Mouse (Mus musculus) cerebellum, postnatal 25 days (tissue): ENCODE results near the gene Abcb8.

Source experiments
- DNase-seq, 2 experiments: peaks; one replicate each; pipeline ENCODE4 v3.0.0; 2021; ENCODE audit warnings: mixed read lengths in 2 of 2

Abcb8 gene

DNA sequence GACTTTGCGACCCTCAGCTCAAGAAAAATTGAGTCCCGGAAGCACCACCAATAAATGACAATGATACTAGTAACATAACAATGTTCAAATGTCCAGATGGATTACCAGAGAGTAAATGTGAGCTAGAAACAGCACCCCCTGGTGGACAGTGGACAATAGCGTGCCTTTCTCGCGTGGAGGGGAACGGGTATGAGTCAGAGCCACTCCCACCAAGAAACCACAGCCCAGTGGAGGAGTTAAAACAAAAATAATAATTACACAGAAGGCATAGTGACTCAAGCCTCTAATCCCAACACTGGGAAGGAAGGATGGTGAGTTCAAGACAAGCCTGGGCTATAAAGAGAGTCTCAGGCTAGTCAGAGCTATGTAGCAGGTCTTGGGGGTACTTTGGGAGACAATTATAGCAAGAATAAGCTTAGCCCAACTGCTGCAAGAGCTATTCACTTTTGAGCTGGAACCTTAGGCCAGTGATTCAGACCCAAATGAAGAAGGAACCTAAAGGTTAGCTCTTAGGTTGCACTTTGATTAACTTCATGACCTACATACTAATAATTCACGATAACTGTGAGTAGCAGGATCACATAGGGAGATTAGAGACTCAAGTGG lies at the start of gene Abcb8:
Abcb8 (plus strand) TSS at position 272 of the 606 bp plus-strand sequence.
- DNase-seq: peak; percentile 78 to 88

- no peak for DNase-seq
Observed at GRCm38 (mm10) chr5:24343977-24344436, 49.5 kb upstream of the Abcb8 start.

- DNase-seq: peak in 1 of 2 experiments; percentile 39
Observed at GRCm38 (mm10) chr5:24344477-24345051, 48.9 kb upstream of the Abcb8 start.

GRCm38 (mm10) chr5:24346313-24346712 lies 47.1 kb upstream of the Abcb8 start:
- no peak for DNase-seq

DNA sequence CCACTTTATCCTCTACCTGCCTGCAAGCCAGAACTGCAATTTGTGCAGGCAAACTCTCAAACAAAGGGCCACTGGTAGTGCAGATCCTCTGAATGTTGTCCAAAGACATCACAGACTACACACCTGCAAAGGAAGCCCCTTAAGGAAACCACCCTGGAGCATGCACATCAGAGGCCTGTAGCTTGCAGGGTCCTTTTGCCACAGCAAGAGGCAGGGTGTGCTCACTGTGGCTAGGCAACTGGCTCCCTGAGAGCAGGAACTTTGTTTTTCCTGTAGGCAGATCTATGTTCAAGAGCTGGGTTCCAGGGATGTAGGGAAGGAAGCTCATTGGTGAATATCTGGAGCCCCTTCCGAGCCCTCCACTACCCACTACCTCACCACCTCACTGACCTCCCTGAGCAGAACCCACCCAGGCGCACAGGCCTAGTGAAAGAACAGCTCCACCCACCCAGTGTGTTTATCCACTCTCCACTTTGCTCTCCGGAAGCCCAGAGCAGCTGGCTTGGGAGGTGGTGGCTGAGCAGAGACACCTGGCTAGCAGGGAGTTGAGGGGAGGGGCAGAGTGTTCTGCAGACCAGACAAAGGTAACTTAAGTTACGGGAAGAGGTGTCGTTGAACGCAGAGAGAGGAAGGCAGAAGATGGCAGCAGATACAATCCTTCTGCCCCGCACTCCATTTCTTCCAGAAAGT lies 46.1 kb upstream of the Abcb8 start:
- no peak for DNase-seq

DNA sequence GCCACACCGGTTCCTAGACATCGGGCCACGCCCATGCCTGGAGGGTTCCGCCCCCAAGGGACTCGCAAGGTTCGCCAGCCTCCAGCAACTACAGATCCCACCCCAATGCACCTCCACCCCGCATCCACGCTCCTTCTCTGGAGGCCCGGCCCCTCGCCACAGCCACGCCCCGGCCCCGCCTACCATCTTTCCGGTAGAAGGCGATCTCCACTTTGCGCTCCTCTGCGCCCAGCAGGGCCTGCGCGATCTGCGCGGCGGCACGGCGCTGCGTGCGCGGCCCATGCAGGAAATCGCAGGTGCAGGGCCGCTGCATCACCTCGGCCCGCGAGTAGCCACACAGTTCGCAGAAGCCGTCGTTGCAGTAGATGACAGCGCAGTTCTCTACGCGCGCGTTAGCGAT lies 45.3 kb upstream of the Abcb8 start:
- peak; percentile 75 to 84 for DNase-seq

- DNase-seq: peak; percentile 41 to 57
Observed at GRCm38 (mm10) chr5:24348546-24348945, 44.9 kb upstream of the Abcb8 start.

DNA sequence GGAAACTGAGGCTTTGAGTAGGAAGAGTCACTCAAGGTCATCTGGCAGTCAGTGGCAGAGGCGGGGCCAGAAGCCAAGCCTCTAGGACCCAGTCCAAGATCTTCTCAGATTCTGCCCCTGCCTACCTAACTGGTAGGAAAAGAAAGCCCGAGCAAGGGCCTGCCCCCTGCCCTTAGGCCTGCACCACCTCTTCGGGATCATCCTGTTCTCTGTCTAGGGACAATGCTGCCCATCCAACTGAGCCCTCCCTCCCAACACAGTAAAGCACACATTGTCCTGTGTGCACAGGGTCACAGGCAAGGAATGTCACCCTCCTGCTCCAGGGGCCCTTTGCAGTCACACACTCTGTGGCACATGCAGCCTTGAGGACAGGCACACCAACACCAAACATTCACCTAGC lies 43.4 kb upstream of the Abcb8 start:
- DNase-seq: peak in 1 of 2 experiments; percentile 39

DNA sequence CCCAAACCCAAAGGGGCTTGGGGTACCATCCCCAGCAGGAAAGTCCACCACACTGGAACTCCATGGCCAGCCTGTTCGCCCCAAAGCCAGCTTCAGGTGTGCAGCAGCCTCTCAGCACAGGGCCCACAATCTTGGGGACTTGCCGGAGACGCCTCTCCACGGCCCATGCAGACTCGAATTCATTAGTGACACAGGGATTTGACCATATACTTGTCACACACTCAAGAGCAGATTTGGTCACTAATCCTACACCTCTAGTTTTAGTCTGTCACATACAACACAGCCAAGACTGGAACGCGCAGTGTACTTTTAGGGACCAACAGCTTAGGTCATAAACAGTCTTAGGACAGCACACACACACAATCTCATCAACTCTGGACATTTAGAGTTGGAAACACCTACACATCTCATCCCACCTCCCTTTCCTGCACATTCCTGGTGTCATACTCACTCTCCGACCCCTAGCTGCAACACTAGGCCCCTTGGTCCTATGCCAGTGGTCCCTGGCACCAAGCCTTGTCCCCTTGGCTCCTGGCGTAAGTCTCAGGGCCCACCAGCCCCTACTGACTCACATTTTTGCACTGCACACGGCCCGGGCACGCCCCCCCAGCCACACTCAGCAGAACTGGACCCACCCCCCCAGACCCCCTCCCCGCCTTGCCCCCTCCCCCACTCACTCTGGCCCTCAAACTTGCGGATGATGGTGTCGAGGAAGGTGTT lies 42.8 kb upstream of the Abcb8 start:
- DNase-seq: peak in 1 of 2 experiments; percentile 54

DNA sequence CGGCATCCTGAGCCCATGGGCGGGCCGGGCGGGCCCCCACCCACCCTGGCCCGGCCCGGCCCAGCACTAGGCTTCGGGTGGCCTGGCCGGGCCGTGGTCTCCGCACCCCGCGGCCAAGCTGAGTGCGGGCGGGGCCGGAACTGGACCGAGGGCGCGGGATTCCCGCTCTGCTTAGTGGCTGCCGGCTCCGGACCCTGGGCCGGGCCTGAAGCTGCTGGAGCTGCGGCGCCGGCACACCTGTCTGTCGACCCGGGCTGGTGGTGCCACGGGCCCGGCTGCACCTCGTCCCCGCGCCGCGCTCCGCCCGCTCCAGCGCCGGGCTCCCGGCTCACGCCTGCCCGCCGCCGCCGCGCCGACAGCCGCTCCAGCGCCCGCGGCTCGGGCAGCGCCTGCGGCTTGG lies 42.2 kb upstream of the Abcb8 start, which contains the start of gene Kcnh2:
Kcnh2 (minus strand) TSS at position 327 of the 400 bp plus-strand sequence.
- DNase-seq: no peak

DNA sequence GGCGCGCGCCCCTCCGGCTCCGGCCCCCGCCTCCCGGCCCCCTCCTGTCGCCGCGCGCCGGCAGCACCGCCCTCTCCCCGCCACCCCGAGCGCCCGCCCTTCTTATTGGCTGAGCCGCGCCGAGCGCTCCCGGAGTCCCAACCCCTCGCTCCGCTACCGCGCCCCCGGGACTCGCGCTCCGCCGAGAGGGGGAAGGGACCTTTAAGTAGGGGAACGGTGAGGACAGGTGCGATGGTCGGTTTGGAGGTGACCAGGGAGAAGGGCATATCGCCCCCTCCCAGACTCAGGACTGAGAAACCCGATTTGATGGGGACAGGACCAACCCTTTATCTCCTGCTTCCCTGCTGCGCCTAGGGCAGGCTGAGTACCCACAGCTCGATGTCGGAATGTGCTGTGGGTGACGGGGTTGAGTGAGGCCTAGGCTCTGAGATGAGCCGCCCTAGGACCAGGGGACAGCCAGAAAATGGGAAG lies 41.7 kb upstream of the Abcb8 start:
- DNase-seq: peak; percentile 91 to 96

GRCm38 (mm10) chr5:24352251-24352859 lies 41.1 kb upstream of the Abcb8 start:
- peak; percentile 45 to 53 for DNase-seq

- DNase-seq: no peak
Observed at GRCm38 (mm10) chr5:24353327-24353726, 40.1 kb upstream of the Abcb8 start.

DNA sequence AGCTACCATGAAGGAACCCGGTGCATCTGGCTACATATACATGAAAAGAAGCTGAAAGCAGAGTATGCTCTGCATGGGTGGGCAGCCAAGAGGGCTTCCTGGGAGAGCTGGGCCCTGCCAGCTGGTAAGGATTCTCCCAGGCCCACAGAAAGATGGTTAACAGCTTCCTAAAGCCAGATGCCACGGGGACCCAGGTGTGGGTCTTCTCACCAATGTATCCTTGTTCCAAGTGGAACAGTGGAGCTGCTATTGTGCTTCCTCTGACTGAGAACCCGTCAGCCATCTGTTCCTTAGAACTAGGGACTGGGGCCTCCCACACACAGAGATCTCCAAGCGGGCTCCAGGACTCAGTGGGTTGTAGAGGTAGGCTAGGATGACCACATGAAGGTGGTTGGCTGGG lies 36.7 kb upstream of the Abcb8 start:
- DNase-seq: no peak

DNA sequence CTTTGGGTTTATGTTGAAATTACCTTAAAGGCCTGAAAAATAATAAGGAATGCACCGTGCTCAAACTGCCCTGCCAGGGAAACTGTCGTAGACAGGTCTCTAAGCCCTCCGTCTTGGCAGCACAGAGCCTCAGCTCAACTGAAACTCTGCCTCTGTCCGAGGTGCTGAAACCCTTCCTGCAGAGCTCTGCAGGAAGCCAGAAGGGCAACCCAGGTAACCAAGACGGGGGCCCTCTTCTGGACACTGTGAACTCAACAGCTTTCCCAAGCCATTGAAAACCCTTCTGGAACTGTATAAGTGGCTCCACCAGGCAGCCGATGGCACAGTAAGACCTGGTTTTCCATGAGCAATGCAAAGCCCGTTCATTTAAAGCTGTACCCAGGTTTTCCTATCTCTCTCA lies 36.0 kb upstream of the Abcb8 start:
- peak in 1 of 2 experiments; percentile 53 for DNase-seq

GRCm38 (mm10) chr5:24360792-24361454 lies 32.5 kb upstream of the Abcb8 start:
- DNase-seq: peak; percentile 89 to 91

DNA sequence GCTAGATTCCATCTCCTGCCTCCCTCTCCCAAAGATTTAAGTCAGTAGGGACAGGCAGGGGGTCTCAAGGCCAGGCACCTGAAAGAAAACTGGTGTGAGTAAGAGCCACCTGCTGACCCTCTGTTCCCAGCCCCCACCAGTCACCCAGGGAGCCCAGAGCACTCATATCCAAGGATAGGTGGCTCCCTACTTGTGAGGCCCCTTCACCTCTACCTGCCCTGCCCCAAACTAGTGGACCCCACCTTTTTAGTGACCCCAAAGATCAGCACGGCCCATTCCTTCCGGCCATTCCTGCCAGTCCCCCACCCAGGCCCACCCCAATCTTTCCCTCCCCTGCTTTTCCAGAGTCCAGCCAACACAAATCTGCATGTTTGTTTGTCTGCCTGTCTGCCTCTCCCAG lies 30.0 kb upstream of the Abcb8 start:
- no peak for DNase-seq

DNA sequence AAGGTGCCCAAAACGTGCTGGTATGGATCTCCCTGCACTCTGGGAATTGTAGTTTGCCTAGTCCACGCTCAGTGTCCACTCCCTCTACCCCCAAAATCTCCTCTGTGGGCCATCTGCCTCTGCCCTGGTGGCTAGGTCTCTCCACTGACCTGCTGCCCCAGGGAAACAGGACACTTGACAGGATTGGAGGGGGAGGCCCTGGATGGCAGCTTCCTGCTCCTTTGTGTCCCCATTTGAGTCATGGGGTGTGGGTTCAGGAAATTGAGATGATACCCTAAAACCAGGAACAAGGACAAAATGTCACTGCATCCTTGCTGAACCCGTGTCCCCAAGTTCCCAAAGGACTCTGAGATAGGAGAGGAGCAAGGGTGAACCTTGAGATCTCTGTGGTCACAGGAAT lies 29.4 kb upstream of the Abcb8 start:
- no peak for DNase-seq

DNA sequence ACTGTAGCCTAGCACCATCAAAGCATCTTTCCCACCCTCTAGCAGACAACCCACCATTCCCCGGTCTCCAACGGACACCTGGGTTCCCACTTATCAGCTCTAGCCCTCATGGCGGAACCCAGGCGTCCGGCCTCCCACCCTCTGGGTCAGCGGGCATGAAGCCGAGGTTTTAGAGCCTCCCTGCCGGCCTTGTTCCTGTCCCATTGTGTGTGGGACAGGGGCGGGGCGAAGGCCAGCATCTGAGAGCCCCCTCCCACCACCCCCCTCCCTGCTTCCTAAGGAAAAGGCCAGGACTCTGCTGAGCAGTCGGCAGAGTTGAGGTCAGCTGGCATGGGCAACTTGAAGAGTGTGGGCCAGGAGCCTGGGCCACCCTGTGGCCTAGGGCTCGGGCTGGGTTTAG lies 29.0 kb upstream of the Abcb8 start, which contains the start of gene Nos3:
Nos3 (plus strand) TSS at position 303 of the 400 bp plus-strand sequence.
- DNase-seq: no peak

DNA sequence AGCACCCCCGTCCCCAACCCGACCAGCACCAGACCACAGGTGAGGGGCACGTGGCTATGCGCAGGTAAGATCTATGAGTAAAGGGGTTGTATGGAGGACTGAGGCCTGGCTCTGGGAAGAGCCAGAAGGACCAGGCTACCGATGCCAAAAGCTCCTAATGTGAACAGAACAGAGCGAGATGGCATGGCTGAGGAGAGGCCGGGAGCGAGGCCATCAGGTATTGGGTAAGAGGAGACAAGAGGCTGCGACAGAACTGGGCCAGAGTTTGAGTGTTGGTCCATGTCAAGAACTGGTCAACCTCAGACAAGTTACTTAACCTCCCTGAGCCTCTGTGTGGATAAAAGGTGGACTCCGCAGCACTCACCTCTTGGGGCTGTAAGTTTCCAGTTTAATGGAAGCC lies 28.5 kb upstream of the Abcb8 start:
- DNase-seq: no peak

GRCm38 (mm10) chr5:24365528-24365927 lies 27.9 kb upstream of the Abcb8 start:
- DNase-seq: no peak

GRCm38 (mm10) chr5:24366426-24366825 lies 27.0 kb upstream of the Abcb8 start:
- DNase-seq: no peak
